Mouse (Mus musculus) B cell, adult 67 days (primary cell): Measurements from ENCODE around the gene 4930402K13Rik. TPM values are rescaled to one million over a fixed set of nuclear protein-coding genes. Genes with fewer than 3 reads are reported as not detected.

Experiments used
- total RNA-seq, 2 experiments: library from RNA; stranded (reverse); gene quantifications; 4 replicates each; pipeline ENCODE4 v1.2.4; 2023

4930402K13Rik gene
- not detected for total RNA-seq

DNA sequence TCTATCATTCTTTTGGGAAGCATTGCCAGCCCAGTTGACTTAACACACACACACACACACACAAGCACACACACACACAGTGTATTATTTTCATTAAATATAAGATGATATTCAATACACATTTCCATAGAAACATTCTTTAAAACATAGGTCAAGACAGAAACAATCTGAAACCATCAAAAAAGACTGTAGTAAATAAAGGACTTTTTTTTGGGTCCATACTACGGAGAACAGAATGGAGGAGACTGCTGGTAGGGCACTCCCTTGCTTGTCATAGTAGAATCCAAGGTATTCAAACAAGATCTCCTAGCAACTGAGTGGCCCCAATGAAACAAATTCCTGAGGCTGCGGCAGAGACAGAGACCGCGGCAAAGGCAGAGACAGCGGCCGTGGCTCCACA lies at the start of gene 4930402K13Rik:
4930402K13Rik (plus strand) TSS at position 301 of the 400 bp plus-strand sequence.

GRCm38 (mm10) chrX:9062715-9063114 lies 41.6 kb upstream of the 4930402K13Rik start, which contains the start of gene Fthl17f:
Gene Fthl17f (plus strand): TSS chrX:9063015.

Other genes with a start within 250 kb of the 4930402K13Rik start
- gene Gm5751, start 230.3 kb upstream of the 4930402K13Rik start, total RNA-seq, result not detected
- under 1 TPM; 0.42 to 0.55 TPM for gene B630019K06Rik, start 212.2 kb upstream of the 4930402K13Rik start, total RNA-seq
- not detected for gene Fthl17b, start 141.6 kb upstream of the 4930402K13Rik start, total RNA-seq
- not detected for gene Fthl17c, start 128.0 kb upstream of the 4930402K13Rik start, total RNA-seq
- gene Fthl17d, start 117.8 kb upstream of the 4930402K13Rik start, total RNA-seq, result not detected
- gene Fthl17e, start 71.1 kb upstream of the 4930402K13Rik start, total RNA-seq, result not detected
- not detected for gene Fthl17f, start 41.5 kb upstream of the 4930402K13Rik start, total RNA-seq
- gene Lancl3, start 95.3 kb downstream of the 4930402K13Rik start, total RNA-seq, result under 1 TPM in 1 of 2 experiments, not detected in 1; 0.12 TPM
- gene Gm14862, start 152.3 kb downstream of the 4930402K13Rik start, total RNA-seq, result not detected
- gene Xk, start 168.2 kb downstream of the 4930402K13Rik start, total RNA-seq, result 1 to 10 TPM; 5.6 to 5.9 TPM
- 1 to 10 TPM; 1.6 to 3.5 TPM for gene H2al1m, start 179.2 kb downstream of the 4930402K13Rik start, total RNA-seq
- not detected for gene H2al1k, start 246.1 kb downstream of the 4930402K13Rik start, total RNA-seq